Mouse (Mus musculus): Measurements from ENCODE around the gene Mcf2. TPM values are rescaled to one million over a fixed set of nuclear protein-coding genes. Genes with fewer than 3 reads are reported as not detected.

The Mcf2 gene
- not detected for total RNA-seq (2021)

- DNase-seq (ENCODE audit: low spot score) = peak; percentile 1
- intact Hi-C loops (cut with DNase I) = no loop called here
Measured at GRCm38 (mm10) chrX:60178744-60179458, at the start of gene Mcf2. Gene Mcf2 (minus strand): TSS chrX:60179089.

- no peak for DNase-seq (ENCODE audit: low spot score)
- intact Hi-C loops (cut with DNase I) = no loop called here
Measured at GRCm38 (mm10) chrX:60187726-60188125, 8.8 kb upstream of the Mcf2 start.

- no peak for DNase-seq (ENCODE audit: low spot score)
- intact Hi-C loops (cut with DNase I) = no loop called here
Measured at GRCm38 (mm10) chrX:60182611-60183010, 3.7 kb upstream of the Mcf2 start.

- DNase-seq (ENCODE audit: low spot score) = no peak
- intact Hi-C loops (cut with DNase I) = no loop called here
Measured at GRCm38 (mm10) chrX:60178025-60178743, 705 bp downstream of the Mcf2 start.

GRCm38 (mm10) chrX:60170106-60170505 is 8.8 kb downstream of the Mcf2 start:
- intact Hi-C loops (cut with DNase I) = no loop called here
- no peak for DNase-seq (ENCODE audit: low spot score)

GRCm38 (mm10) chrX:60169511-60169910 is 9.4 kb downstream of the Mcf2 start:
- intact Hi-C loops (cut with DNase I) = no loop called here
- no peak for DNase-seq (ENCODE audit: low spot score)

- no peak for DNase-seq (ENCODE audit: low spot score)
- intact Hi-C loops (cut with DNase I) = no loop called here
Measured at GRCm38 (mm10) chrX:60168796-60169195, 10.1 kb downstream of the Mcf2 start.

GRCm38 (mm10) chrX:60147268-60147974 is 31.5 kb downstream of the Mcf2 start:
- DNase-seq (ENCODE audit: low spot score) = no peak
- intact Hi-C loops (cut with DNase I) = no loop called here

GRCm38 (mm10) chrX:60075359-60075758 is 103.5 kb downstream of the Mcf2 start:
- DNase-seq (ENCODE audit: low spot score) = no peak
- intact Hi-C loops (cut with DNase I) = no loop called here

- intact Hi-C loops (cut with DNase I) = no loop called here
- no peak for DNase-seq (ENCODE audit: low spot score)
Measured at GRCm38 (mm10) chrX:60055185-60055584, 123.7 kb downstream of the Mcf2 start.

- DNase-seq (ENCODE audit: low spot score) = no peak
- intact Hi-C loops (cut with DNase I) = no loop called here
Measured at GRCm38 (mm10) chrX:60054745-60055144, 124.1 kb downstream of the Mcf2 start.

- no peak for DNase-seq (ENCODE audit: low spot score)
- intact Hi-C loops (cut with DNase I) = loop anchor here (5.0 kb wide), 2 partner anchors 849 to 1404 kb away; no protein-coding TSS in a partner anchor
Measured at GRCm38 (mm10) chrX:60026654-60027053, 152.2 kb downstream of the Mcf2 start.

GRCm38 (mm10) chrX:60021595-60021994 is 157.3 kb downstream of the Mcf2 start:
- intact Hi-C loops (cut with DNase I) = no loop called here
- no peak for DNase-seq (ENCODE audit: low spot score)

GRCm38 (mm10) chrX:60021007-60021406 is 157.9 kb downstream of the Mcf2 start:
- no peak for DNase-seq (ENCODE audit: low spot score)
- intact Hi-C loops (cut with DNase I) = no loop called here

- no peak for DNase-seq (ENCODE audit: low spot score)
- intact Hi-C loops (cut with DNase I) = loop anchor here (5.0 kb wide), 2 partner anchors 393 to 448 kb away; no protein-coding TSS in a partner anchor
Measured at GRCm38 (mm10) chrX:60014588-60014987, 164.3 kb downstream of the Mcf2 start.

- no peak for DNase-seq (ENCODE audit: low spot score)
Measured at GRCm38 (mm10) chrX:60013084-60013676, 165.7 kb downstream of the Mcf2 start.

More at GRCm38 (mm10) chrX:60013084-60013676, 165.7 kb downstream of the Mcf2 start:
- intact Hi-C loops (cut with DNase I) = loop anchor here (5.0 kb wide), 2 partner anchors 394 to 449 kb away; no protein-coding TSS in a partner anchor
